ENCODE assay signal across 15 mouse cellular contexts in the genomic region with DNA sequence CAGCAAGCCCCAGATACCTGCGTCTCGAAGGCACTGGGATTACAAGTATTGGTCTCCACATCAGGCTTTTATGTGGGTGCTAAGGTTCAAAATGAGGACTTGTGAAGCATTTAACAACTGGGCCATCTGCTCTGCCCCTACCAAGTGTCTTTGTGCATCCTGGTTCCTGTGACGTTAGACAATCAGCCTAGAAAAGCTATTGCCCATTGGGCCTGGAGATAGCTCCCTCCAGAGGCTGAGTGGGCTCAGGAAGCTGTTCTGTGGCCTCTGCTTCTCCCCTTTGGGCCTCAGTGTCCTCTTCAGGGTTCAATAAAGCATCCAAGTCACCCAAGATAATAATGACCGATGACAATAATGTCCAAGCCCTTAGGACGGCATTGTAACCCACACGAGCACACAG.
DNase-seq lines count a peak whose midpoint lies in the region; TF ChIP-seq lines count a peak whose summit lies in the region.
"Had no signal": no experiment of that assay in that cellular context is flagged by ENCODE, and none has a peak within 500 bp of the region (broad histone marks: within the 10 kb centered on the region; RNA-seq: fewer than 3 reads in every experiment).

No protein-coding gene starts in this region.

- H3K27ac ChIP-seq in heart, adult 2 months = no peak overlapping the region
- H3K27ac ChIP-seq: limb, embryonic 13.5 days; neural tube, embryonic 13.5 days had no signal

- DNase-seq in heart, adult 2 months = no peak
- DNase-seq in heart, postnatal 10 days = no peak
- DNase-seq in left cerebral cortex, postnatal 14 days (ENCODE audit: low spot score in 2 of 2) = peak; percentile 17 to 46
- no peak for DNase-seq in left cerebral cortex, adult 11 months (ENCODE audit: low spot score)
- DNase-seq in thymus, postnatal 0 days (ENCODE audit: low spot score) = peak; percentile 51
- no peak for DNase-seq in thymus, postnatal 36 days
- no peak for DNase-seq in testis, postnatal 14 days (ENCODE audit: low spot score)
- no peak for DNase-seq in layer of hippocampus, postnatal 25 days (ENCODE audit: extremely low spot score in 1 of 2, low spot score in 1 of 2)
- DNase-seq: adrenal gland, postnatal 36 days; cerebellum, adult 9-11 months; gastrocnemius, postnatal 25 days; heart, postnatal 4 days had no signal

- TF ChIP-seq CTCF in heart, adult 2 months (IDR thresholded peaks at IDR 0.05) = peak; percentile 45

- no peak overlapping the region for H3K9ac ChIP-seq in heart, adult 2 months (ENCODE audit: low read depth, low read length)
- H3K9ac ChIP-seq: limb, embryonic 13.5 days; neural tube, embryonic 13.5 days had no signal

- H3K4me1 ChIP-seq in heart, adult 2 months (ENCODE audit: control insufficient read depth, insufficient read depth, low read length) = no peaks in the 10 kb centered on the region

- WGBS in heart, adult 2 months = 78% methylated on average over 6 of the region's 6 CpGs

- H3K4me3 ChIP-seq in heart, adult 2 months = no peak overlapping the region
- H3K4me3 ChIP-seq: limb, embryonic 13.5 days; neural tube, embryonic 13.5 days had no signal

- no peaks in the 10 kb centered on the region for H3K36me3 ChIP-seq in heart, adult 2 months (ENCODE audit: control insufficient read depth, insufficient read depth, low read length)
- H3K36me3 ChIP-seq: limb, embryonic 13.5 days; neural tube, embryonic 13.5 days had no signal

- H3K79me2 ChIP-seq in heart, adult 2 months (replicated peaks; ENCODE audit: control insufficient read depth, insufficient read depth, low read length) = no peaks in the 10 kb centered on the region

- H3K27me3 ChIP-seq in heart, adult 2 months (ENCODE audit: control insufficient read depth, insufficient read depth, low read length) = 0 out of 2 replicates have a peak, but pooled peaks cover 1% of the 10 kb centered on the region
- H3K27me3 ChIP-seq: limb, embryonic 13.5 days; Patski had no signal

- TF ChIP-seq POLR2A in heart, adult 2 months (IDR thresholded peaks at IDR 0.05; ENCODE audit: insufficient read depth, low read depth, low read length) = no peak

- 0 out of 2 replicates have a peak, but pooled peaks have one; percentile 11 for TF ChIP-seq EP300 in heart, adult 2 months (IDR thresholded peaks at IDR 0.05; ENCODE audit: insufficient read depth, low read depth, low read length)

- intact Hi-C loops in heart, adult 2 months (cut with DNase I) = no loop called here
- intact Hi-C loops in heart, postnatal 10 days (cut with DNase I) = no loop called here
- intact Hi-C loops in left cerebral cortex, postnatal 14 days (cut with DNase I) = no loop called here

Comparison
In these comparisons a context has a peak if more than half of its experiments do, and no peak if none do; other contexts are left out.
1. DNase-seq: peak in left cerebral cortex, postnatal 14 days (2 of 2) and thymus, postnatal 0 days (single experiment); none in heart, adult 2 months (0 of 2), heart, postnatal 10 days (0 of 2), left cerebral cortex, adult 11 months (single experiment), thymus, postnatal 36 days (0 of 2), testis, postnatal 14 days (single experiment) and layer of hippocampus, postnatal 25 days (0 of 2).